Mouse (Mus musculus) hindbrain, embryonic 15.5 days (tissue): ENCODE measurements at regions not wholly inside any gene's neighbourhood (a gene's known extent, or its start where the extent isn't known, plus 50 kb on each side); places are given as distances from the start of the nearest gene placed in this dataset.

Experiments
- ATAC-seq: fragments of 200-750 bp; cut with Nextera tagmentation; 2 replicates; pipeline ENCODE4 v1.8.0; 2017; ENCODE audit warnings: low read depth, moderate number of reproducible peaks, moderate TSS enrichment; ENCODE audit not compliant: low FRiP score
- H3K27ac ChIP-seq: fragments of 300-500 bp; sonication (generic); replicated peaks from 2 replicates; pipeline ENCODE4 v1.5.1; 2015; ENCODE audit warnings: mild to moderate bottlenecking, inconsistent platforms
- H3K27me3 ChIP-seq: fragments of 300-500 bp; sonication (generic); 2 replicates; pipeline ENCODE4 v1.6.1; 2015; ENCODE audit warnings: control low read depth, inconsistent platforms
- H3K36me3 ChIP-seq: fragments of 300-500 bp; sonication (generic); 2 replicates; pipeline ENCODE4 v1.6.1; 2015; ENCODE audit warnings: control low read depth, inconsistent platforms
- H3K4me1 ChIP-seq: fragments of 300-500 bp; sonication (generic); replicated peaks from 2 replicates; pipeline ENCODE4 v1.6.1; 2015; ENCODE audit warnings: control low read depth, inconsistent platforms
- H3K4me2 ChIP-seq: fragments of 300-500 bp; sonication (generic); 2 replicates; pipeline ENCODE4 v1.6.1; 2015; ENCODE audit warnings: moderate library complexity, mild to moderate bottlenecking, inconsistent platforms
- H3K4me3 ChIP-seq: fragments of 300-500 bp; sonication (generic); 2 replicates; pipeline ENCODE4 v1.5.1; 2015; ENCODE audit warnings: mild to moderate bottlenecking, inconsistent platforms
- H3K9ac ChIP-seq: fragments of 300-500 bp; sonication (generic); 2 replicates; pipeline ENCODE4 v1.6.1; 2015; ENCODE audit warnings: inconsistent platforms
- H3K9me3 ChIP-seq: fragments of 300-500 bp; sonication (generic); 2 replicates; pipeline ENCODE4 v1.6.1; 2016; ENCODE audit warnings: control low read depth, inconsistent platforms
- WGBS: fragments of 180-500 bp; shearing (Covaris S2); methylation state at CpG from one replicate; pipeline ENCODE4 v1.1.7; 2015; 5-methylcytosine and 5-hydroxymethylcytosine counted together

- Histone ChIP-seq H3K36me3 (no peaks in the 10 kb centered on the region), H3K4me1 (no peaks in the 10 kb centered on the region), H3K4me3 (no peak overlapping the region), H3K4me2 (no peak overlapping the region), H3K27me3 (no peaks in the 10 kb centered on the region), H3K27ac (no peak overlapping the region), H3K9me3 (no peaks in the 10 kb centered on the region), H3K9ac (no peak overlapping the region)
- 77% methylated on average over 1 of the region's 1 CpGs for WGBS
- no peak for ATAC-seq
These were observed 348.6 kb downstream of the Ankrd7 start for GRCm38 (mm10) chr6:19214700-19215099.

GRCm38 (mm10) chr6:19215124-19215523 is 349.0 kb downstream of the Ankrd7 start:
- H3K9ac ChIP-seq: no peak overlapping the region
- no peaks in the 10 kb centered on the region for H3K27me3 ChIP-seq
- ATAC-seq: no peak
- H3K9me3 ChIP-seq: no peaks in the 10 kb centered on the region
- no peak overlapping the region for H3K27ac ChIP-seq
- no peaks in the 10 kb centered on the region for H3K4me1 ChIP-seq
- no peak overlapping the region for H3K4me2 ChIP-seq
- H3K36me3 ChIP-seq: no peaks in the 10 kb centered on the region
- no peak overlapping the region for H3K4me3 ChIP-seq
- WGBS: 78% methylated on average over 1 of the region's 1 CpGs

- H3K4me3 ChIP-seq: no peak overlapping the region
- H3K9me3 ChIP-seq: no peaks in the 10 kb centered on the region
- 62% methylated on average over 5 of the region's 5 CpGs for WGBS
- no peak overlapping the region for H3K4me2 ChIP-seq
- H3K27ac ChIP-seq: no peak overlapping the region; the same call in 1 of the 2 replicates
- no peaks in the 10 kb centered on the region for H3K4me1 ChIP-seq
- ATAC-seq: no peak
- H3K27me3 ChIP-seq: no peaks in the 10 kb centered on the region
- no peaks in the 10 kb centered on the region for H3K36me3 ChIP-seq
- no peak overlapping the region for H3K9ac ChIP-seq
These were observed 398.1 kb downstream of the Ankrd7 start for GRCm38 (mm10) chr6:19264075-19264819.

- no peaks in the 10 kb centered on the region for H3K27me3 ChIP-seq
- no peak overlapping the region for H3K4me2 ChIP-seq
- ATAC-seq: no peak
- H3K9ac ChIP-seq: no peak overlapping the region
- 81% methylated on average over 2 of the region's 2 CpGs for WGBS
- H3K9me3 ChIP-seq: no peaks in the 10 kb centered on the region
- H3K36me3 ChIP-seq: no peaks in the 10 kb centered on the region
- no peak overlapping the region for H3K4me3 ChIP-seq
- no peaks in the 10 kb centered on the region for H3K4me1 ChIP-seq
- H3K27ac ChIP-seq: no peak overlapping the region
These were observed 407.1 kb downstream of the Ankrd7 start for GRCm38 (mm10) chr6:19273207-19273606.

GRCm38 (mm10) chr6:19282682-19283333 is 416.7 kb downstream of the Ankrd7 start:
- H3K36me3 ChIP-seq: no peaks in the 10 kb centered on the region
- no peaks in the 10 kb centered on the region for H3K4me1 ChIP-seq
- no peaks in the 10 kb centered on the region for H3K9me3 ChIP-seq
- no peaks in the 10 kb centered on the region for H3K27me3 ChIP-seq
- peak overlapping the region; percentile 20; the same call in 1 of the 2 replicates for H3K27ac ChIP-seq
- H3K9ac ChIP-seq: no peak overlapping the region
- H3K4me2 ChIP-seq: no peak overlapping the region
- peak; percentile 81 for ATAC-seq
- WGBS: 45% methylated on average over 4 of the region's 4 CpGs
- H3K4me3 ChIP-seq: no peak overlapping the region

- no peak for ATAC-seq
- no peak overlapping the region for H3K4me2 ChIP-seq
- no peaks in the 10 kb centered on the region for H3K9me3 ChIP-seq
- no peaks in the 10 kb centered on the region for H3K27me3 ChIP-seq
- no peak overlapping the region for H3K9ac ChIP-seq
- H3K4me3 ChIP-seq: no peak overlapping the region
- H3K36me3 ChIP-seq: no peaks in the 10 kb centered on the region
- H3K27ac ChIP-seq: no peak overlapping the region
- H3K4me1 ChIP-seq: no peaks in the 10 kb centered on the region
These were observed 466.5 kb downstream of the Ankrd7 start for GRCm38 (mm10) chr6:19332659-19333058.

GRCm38 (mm10) chr6:19335653-19336052 is 469.5 kb downstream of the Ankrd7 start:
- H3K27me3 ChIP-seq: no peaks in the 10 kb centered on the region
- no peaks in the 10 kb centered on the region for H3K4me1 ChIP-seq
- no peak overlapping the region for H3K4me3 ChIP-seq
- WGBS: 92% methylated on average over 6 of the region's 6 CpGs
- no peak overlapping the region for H3K9ac ChIP-seq
- H3K27ac ChIP-seq: no peak overlapping the region
- no peak overlapping the region for H3K4me2 ChIP-seq
- no peak for ATAC-seq
- H3K9me3 ChIP-seq: no peaks in the 10 kb centered on the region
- H3K36me3 ChIP-seq: no peaks in the 10 kb centered on the region

- Histone ChIP-seq H3K4me1 (no peaks in the 10 kb centered on the region), H3K36me3 (no peaks in the 10 kb centered on the region), H3K4me3 (no peak overlapping the region), H3K4me2 (no peak overlapping the region), H3K9ac (no peak overlapping the region), H3K27ac (no peak overlapping the region), H3K9me3 (no peaks in the 10 kb centered on the region), H3K27me3 (no peaks in the 10 kb centered on the region)
- WGBS: 79% methylated on average over 5 of the region's 5 CpGs
- no peak for ATAC-seq
These were observed 472.4 kb downstream of the Ankrd7 start for GRCm38 (mm10) chr6:19338470-19338869.
